Mouse (Mus musculus): ENCODE measurements around the gene Sst. TPM values are rescaled to one million over a fixed set of nuclear protein-coding genes. Genes with fewer than 3 reads are reported as not detected.

The Sst gene
- polyA plus RNA-seq, 1 experiment from 2014 or later, result not detected

GRCm38 (mm10) chr16:23885098-23885497 is 5.7 kb downstream of the Sst start:
- WGBS, result 78% methylated on average over 12 of the region's 12 CpGs
- H3K4me1 ChIP-seq (ENCODE audit: control insufficient read depth in 2 of 2, insufficient read depth in 2 of 2, low read length in 2 of 2), result no peaks in the 10 kb centered on the region
- no peaks in the 10 kb centered on the region for H3K36me3 ChIP-seq (ENCODE audit: control insufficient read depth, insufficient read depth, low read length)
- H3K4me2 ChIP-seq (ENCODE audit: low read length), result no peak overlapping the region
- no peaks in the 10 kb centered on the region for H3K9me3 ChIP-seq (ENCODE audit: control insufficient read depth, low read length)
- H3K27me3 ChIP-seq (ENCODE audit: control insufficient read depth, insufficient read depth, low read length), result peaks cover 6% of the 10 kb centered on the region
- H3K4me3 ChIP-seq (ENCODE audit: control insufficient read depth in 1 of 2, insufficient read depth in 1 of 2, low read depth in 1 of 2, low read length in 2 of 2), result no peak overlapping the region
- no peak for ATAC-seq (ENCODE audit: insufficient number of reproducible peaks, insufficient read depth, low FRiP score, low read depth)
- H3K27ac ChIP-seq (replicated peaks in 1 of 2; ENCODE audit: control insufficient read depth in 1 of 2, insufficient read depth in 1 of 2, low read depth in 2 of 2, low read length in 2 of 2), result no peak overlapping the region
- no peak overlapping the region for H3K9ac ChIP-seq (ENCODE audit: low read length)

DNA sequence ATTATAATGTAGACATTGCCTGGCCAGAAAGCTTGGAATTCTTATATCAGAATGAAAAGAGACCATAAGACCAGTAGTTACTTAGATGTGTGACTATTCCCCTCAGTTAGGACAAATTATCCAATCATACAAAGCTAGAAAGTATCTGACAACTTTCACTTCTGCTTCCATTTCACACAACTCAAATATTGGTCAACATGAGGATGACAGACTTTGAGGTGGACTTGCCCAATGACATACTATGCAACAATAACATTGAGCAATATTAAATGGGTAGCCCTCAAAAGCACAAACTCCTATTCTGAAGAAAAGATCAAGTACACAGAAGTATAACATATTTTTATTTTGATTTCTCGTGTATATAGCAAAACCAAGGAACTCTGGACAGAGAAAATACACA is 35.5 kb downstream of the Sst start:
- Histone ChIP-seq H3K27ac (replicated peaks in 1 of 2; ENCODE audit: control insufficient read depth in 1 of 2, insufficient read depth in 1 of 2, low read depth in 2 of 2, low read length in 2 of 2) (no peak overlapping the region), H3K4me3 (ENCODE audit: control insufficient read depth in 1 of 2, insufficient read depth in 1 of 2, low read depth in 1 of 2, low read length in 2 of 2) (no peak overlapping the region), H3K4me1 (ENCODE audit: control insufficient read depth in 2 of 2, insufficient read depth in 2 of 2, low read length in 2 of 2) (no peaks in the 10 kb centered on the region), H3K27me3 (ENCODE audit: control insufficient read depth, insufficient read depth, low read length) (no peaks in the 10 kb centered on the region), H3K4me2 (ENCODE audit: low read length) (no peak overlapping the region), H3K36me3 (ENCODE audit: control insufficient read depth, insufficient read depth, low read length) (no peaks in the 10 kb centered on the region), H3K9ac (ENCODE audit: low read length) (no peak overlapping the region), H3K9me3 (ENCODE audit: control insufficient read depth, low read length) (no peaks in the 10 kb centered on the region)
- no peak for ATAC-seq (ENCODE audit: insufficient number of reproducible peaks, insufficient read depth, low FRiP score, low read depth)
- WGBS, result 45% methylated on average over 1 of the region's 1 CpGs

- Histone ChIP-seq H3K9me3 (ENCODE audit: control insufficient read depth, low read length) (no peaks in the 10 kb centered on the region), H3K9ac (ENCODE audit: low read length) (no peak overlapping the region), H3K4me3 (ENCODE audit: control insufficient read depth in 1 of 2, insufficient read depth in 1 of 2, low read depth in 1 of 2, low read length in 2 of 2) (no peak overlapping the region), H3K36me3 (ENCODE audit: control insufficient read depth, insufficient read depth, low read length) (no peaks in the 10 kb centered on the region), H3K4me2 (ENCODE audit: low read length) (no peak overlapping the region), H3K27me3 (ENCODE audit: control insufficient read depth, insufficient read depth, low read length) (no peaks in the 10 kb centered on the region), H3K27ac (replicated peaks in 1 of 2; ENCODE audit: control insufficient read depth in 1 of 2, insufficient read depth in 1 of 2, low read depth in 2 of 2, low read length in 2 of 2) (no peak overlapping the region), H3K4me1 (ENCODE audit: control insufficient read depth in 2 of 2, insufficient read depth in 2 of 2, low read length in 2 of 2) (no peaks in the 10 kb centered on the region)
- ATAC-seq (ENCODE audit: insufficient number of reproducible peaks, insufficient read depth, low FRiP score, low read depth), result no peak
Observed at GRCm38 (mm10) chr16:23849720-23850119, 41.0 kb downstream of the Sst start.

DNA sequence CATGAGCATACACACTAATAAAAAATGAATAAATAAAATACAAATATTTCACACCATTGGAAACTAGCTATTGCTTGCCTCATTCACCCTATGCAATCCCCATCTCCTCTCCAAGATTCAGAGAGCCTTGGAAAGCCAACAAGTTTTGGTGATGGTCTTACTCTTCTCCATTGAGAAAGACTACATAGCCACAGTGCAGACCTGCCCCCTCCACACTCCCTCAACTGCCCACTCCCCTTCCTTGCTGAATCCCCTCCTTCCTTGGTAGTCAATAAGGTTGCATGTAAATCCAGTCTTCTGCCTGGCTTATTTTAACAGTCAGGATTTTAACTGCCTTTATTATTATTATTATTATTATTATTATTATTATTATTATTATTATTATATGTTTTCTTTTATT is 41.6 kb downstream of the Sst start:
- Histone ChIP-seq H3K4me1 (ENCODE audit: control insufficient read depth in 2 of 2, insufficient read depth in 2 of 2, low read length in 2 of 2) (no peaks in the 10 kb centered on the region), H3K36me3 (ENCODE audit: control insufficient read depth, insufficient read depth, low read length) (no peaks in the 10 kb centered on the region), H3K4me2 (ENCODE audit: low read length) (no peak overlapping the region), H3K27ac (replicated peaks in 1 of 2; ENCODE audit: control insufficient read depth in 1 of 2, insufficient read depth in 1 of 2, low read depth in 2 of 2, low read length in 2 of 2) (no peak overlapping the region), H3K9ac (ENCODE audit: low read length) (no peak overlapping the region), H3K4me3 (ENCODE audit: control insufficient read depth in 1 of 2, insufficient read depth in 1 of 2, low read depth in 1 of 2, low read length in 2 of 2) (no peak overlapping the region), H3K27me3 (ENCODE audit: control insufficient read depth, insufficient read depth, low read length) (no peaks in the 10 kb centered on the region), H3K9me3 (ENCODE audit: control insufficient read depth, low read length) (no peaks in the 10 kb centered on the region)
- no peak for ATAC-seq (ENCODE audit: insufficient number of reproducible peaks, insufficient read depth, low FRiP score, low read depth)

DNA sequence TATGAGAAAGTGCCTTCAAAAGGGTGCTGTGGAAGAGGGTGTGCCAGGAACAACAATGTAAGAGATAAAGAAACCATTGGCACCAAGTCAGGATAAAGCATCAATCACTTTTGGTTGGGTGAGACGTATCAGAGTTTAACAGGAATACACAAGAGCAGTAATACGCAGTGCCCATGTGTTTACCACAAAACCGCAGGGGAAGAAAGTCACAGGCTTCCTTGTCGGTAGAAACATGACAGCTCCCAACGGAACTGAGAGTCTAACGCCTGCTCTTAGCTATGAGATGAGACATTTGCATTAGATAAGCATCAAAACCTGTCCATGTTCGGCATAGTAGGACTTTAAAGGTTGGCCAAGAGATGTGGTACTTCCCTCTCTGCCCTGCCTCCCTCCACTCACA is 46.1 kb downstream of the Sst start:
- Histone ChIP-seq H3K9ac (ENCODE audit: low read length) (no peak overlapping the region), H3K4me2 (ENCODE audit: low read length) (no peak overlapping the region), H3K36me3 (ENCODE audit: control insufficient read depth, insufficient read depth, low read length) (no peaks in the 10 kb centered on the region), H3K27ac (replicated peaks in 1 of 2; ENCODE audit: control insufficient read depth in 1 of 2, insufficient read depth in 1 of 2, low read depth in 2 of 2, low read length in 2 of 2) (no peak overlapping the region), H3K27me3 (ENCODE audit: control insufficient read depth, insufficient read depth, low read length) (no peaks in the 10 kb centered on the region), H3K4me1 (ENCODE audit: control insufficient read depth in 2 of 2, insufficient read depth in 2 of 2, low read length in 2 of 2) (no peaks in the 10 kb centered on the region), H3K4me3 (ENCODE audit: control insufficient read depth in 1 of 2, insufficient read depth in 1 of 2, low read depth in 1 of 2, low read length in 2 of 2) (no peak overlapping the region), H3K9me3 (ENCODE audit: control insufficient read depth, low read length) (no peaks in the 10 kb centered on the region)
- no peak for ATAC-seq (ENCODE audit: insufficient number of reproducible peaks, insufficient read depth, low FRiP score, low read depth)
- WGBS, result 75% methylated on average over 7 of the region's 7 CpGs

GRCm38 (mm10) chr16:23842609-23843008 is 48.1 kb downstream of the Sst start:
- ATAC-seq (ENCODE audit: insufficient number of reproducible peaks, insufficient read depth, low FRiP score, low read depth), result no peak
- 68% methylated on average over 3 of the region's 3 CpGs for WGBS
- H3K9ac ChIP-seq (ENCODE audit: low read length), result no peak overlapping the region
- no peaks in the 10 kb centered on the region for H3K9me3 ChIP-seq (ENCODE audit: control insufficient read depth, low read length)
- no peak overlapping the region for H3K4me3 ChIP-seq (ENCODE audit: control insufficient read depth in 1 of 2, insufficient read depth in 1 of 2, low read depth in 1 of 2, low read length in 2 of 2)
- H3K4me2 ChIP-seq (ENCODE audit: low read length), result no peak overlapping the region
- H3K4me1 ChIP-seq (ENCODE audit: control insufficient read depth in 2 of 2, insufficient read depth in 2 of 2, low read length in 2 of 2), result no peaks in the 10 kb centered on the region
- no peak overlapping the region for H3K27ac ChIP-seq (replicated peaks in 1 of 2; ENCODE audit: control insufficient read depth in 1 of 2, insufficient read depth in 1 of 2, low read depth in 2 of 2, low read length in 2 of 2)
- no peaks in the 10 kb centered on the region for H3K36me3 ChIP-seq (ENCODE audit: control insufficient read depth, insufficient read depth, low read length)
- no peaks in the 10 kb centered on the region for H3K27me3 ChIP-seq (ENCODE audit: control insufficient read depth, insufficient read depth, low read length)

Other genes starting within 250 kb of the Sst start
- not detected in 2 replicates for gene Rtp2, start 41.4 kb upstream of the Sst start, polyA plus RNA-seq (2014; fragmentation: Nextera tagmentation; extraction: Ambion mirVana)
- not detected in 2 replicates for gene Gm37419, start 97.5 kb upstream of the Sst start, polyA plus RNA-seq (2014; fragmentation: Nextera tagmentation; extraction: Ambion mirVana)
- gene Bcl6, start 97.9 kb upstream of the Sst start, polyA plus RNA-seq (2014; fragmentation: Nextera tagmentation; extraction: Ambion mirVana), result 0.27 and 0.49 TPM in 2 replicates